Mouse (Mus musculus) forebrain, embryonic 12.5 days (tissue): ENCODE data around the gene Uhrf1. TPM values are rescaled to one million over a fixed set of nuclear protein-coding genes. Genes with fewer than 3 reads are reported as not detected.
A peak's percentile ranks its signal among the peaks of the same experiment; 100 is the strongest.

Experiments
- ATAC-seq: fragments of 200-750 bp; cut with Nextera tagmentation; 2 replicates; pipeline ENCODE4 v1.8.0; 2017; ENCODE audit warnings: moderate TSS enrichment; ENCODE audit not compliant: low FRiP score
- H3K27ac ChIP-seq: fragments of 300-500 bp; sonication (generic); 2 replicates; pipeline ENCODE4 v1.5.1; 2016; ENCODE audit warnings: mild to moderate bottlenecking
- H3K27me3 ChIP-seq: fragments of 300-500 bp; sonication (generic); 2 replicates; pipeline ENCODE4 v1.6.1; 2016; ENCODE audit warnings: mild to moderate bottlenecking
- H3K36me3 ChIP-seq: fragments of 300-500 bp; sonication (generic); replicated peaks from 2 replicates; pipeline ENCODE4 v1.6.1; 2016; ENCODE audit warnings: mild to moderate bottlenecking
- H3K4me1 ChIP-seq: fragments of 300-500 bp; sonication (generic); 2 replicates; pipeline ENCODE4 v1.6.1; 2016
- H3K4me2 ChIP-seq: fragments of 300-500 bp; sonication (generic); 2 replicates; pipeline ENCODE4 v1.6.1; 2016; ENCODE audit warnings: mild to moderate bottlenecking, moderate library complexity
- H3K4me3 ChIP-seq: fragments of 300-500 bp; sonication (generic); replicated peaks from 2 replicates; pipeline ENCODE4 v1.5.1; 2016; ENCODE audit warnings: mild to moderate bottlenecking
- H3K9ac ChIP-seq: fragments of 300-500 bp; sonication (generic); 2 replicates; pipeline ENCODE4 v1.6.1; 2016; ENCODE audit warnings: mild to moderate bottlenecking
- H3K9me3 ChIP-seq: fragments of 300-500 bp; sonication (generic); 2 replicates; pipeline ENCODE4 v1.6.1; 2016
- WGBS: fragments of 180-500 bp; shearing (Covaris S2); methylation state at CpG from one replicate; pipeline ENCODE4 v1.1.7; 2016; 5-methylcytosine and 5-hydroxymethylcytosine counted together
- polyA plus RNA-seq: library from polyadenylated mRNA; unstranded; fragments of >200 nt; fragmentation: Nextera tagmentation; extraction: Ambion mirVana; gene quantifications from 2 replicates; pipeline ENCODE4 v1.2.1, GENCODE M21; 2016

Uhrf1 gene
- polyA plus RNA-seq, 1 experiment from 2014 or later: 187 TPM

GRCm38 (mm10) chr17:56265011-56265410 is 38.1 kb upstream of the Uhrf1 start:
- 90% methylated on average over 4 of the region's 4 CpGs for WGBS
- no peak overlapping the region for H3K4me3 ChIP-seq
- no peak overlapping the region for H3K4me2 ChIP-seq
- H3K9me3 ChIP-seq: no peaks in the 10 kb centered on the region
- no peak overlapping the region for H3K27ac ChIP-seq
- H3K4me1 ChIP-seq: peaks cover 27% of the 10 kb centered on the region
- no peak overlapping the region for H3K9ac ChIP-seq
- ATAC-seq: no peak
- H3K36me3 ChIP-seq: peaks cover 42% of the 10 kb centered on the region
- no peaks in the 10 kb centered on the region for H3K27me3 ChIP-seq

GRCm38 (mm10) chr17:56265869-56266268 is 37.3 kb upstream of the Uhrf1 start:
- Histone ChIP-seq H3K4me2 (no peak overlapping the region), H3K9ac (no peak overlapping the region), H3K4me3 (no peak overlapping the region), H3K9me3 (no peaks in the 10 kb centered on the region), H3K36me3 (peaks cover 33% of the 10 kb centered on the region), H3K27me3 (no peaks in the 10 kb centered on the region), H3K4me1 (peaks cover 19% of the 10 kb centered on the region), H3K27ac (no peak overlapping the region)
- ATAC-seq: no peak
- WGBS: 92% methylated on average over 3 of the region's 3 CpGs

- Histone ChIP-seq H3K9me3 (no peaks in the 10 kb centered on the region), H3K4me2 (no peak overlapping the region), H3K36me3 (peaks cover 29% of the 10 kb centered on the region), H3K27ac (no peak overlapping the region), H3K4me1 (peaks cover 16% of the 10 kb centered on the region), H3K27me3 (no peaks in the 10 kb centered on the region), H3K4me3 (no peak overlapping the region), H3K9ac (no peak overlapping the region)
- ATAC-seq: no peak
- 65% methylated on average over 3 of the region's 3 CpGs for WGBS
These were observed 36.9 kb upstream of the Uhrf1 start for GRCm38 (mm10) chr17:56266271-56266670.

GRCm38 (mm10) chr17:56269153-56269630 is 33.9 kb upstream of the Uhrf1 start:
- Histone ChIP-seq H3K9ac (peak overlapping the region; percentile 56), H3K27me3 (no peaks in the 10 kb centered on the region), H3K4me2 (peak overlapping the region; percentile 68), H3K4me1 (peaks cover 9% of the 10 kb centered on the region), H3K9me3 (no peaks in the 10 kb centered on the region), H3K4me3 (peak overlapping the region; percentile 36), H3K27ac (peak overlapping the region; percentile 69), H3K36me3 (peaks cover 9% of the 10 kb centered on the region; the same call in 1 of the 2 replicates)
- 25% methylated on average over 12 of the region's 12 CpGs for WGBS
- peak; percentile 89 for ATAC-seq

GRCm38 (mm10) chr17:56269741-56270140 is 33.4 kb upstream of the Uhrf1 start:
- peaks cover 7% of the 10 kb centered on the region; the same call in 1 of the 2 replicates for H3K36me3 ChIP-seq
- ATAC-seq: peak; percentile 9; the same call in 1 of the 2 replicates
- H3K4me1 ChIP-seq: peaks cover 8% of the 10 kb centered on the region
- H3K27ac ChIP-seq: 0 out of 2 replicates have a peak overlapping the region, but pooled peaks have one; percentile 69
- peak overlapping the region; percentile 56 for H3K9ac ChIP-seq
- WGBS: 72% methylated on average over 3 of the region's 3 CpGs
- no peaks in the 10 kb centered on the region for H3K27me3 ChIP-seq
- peak overlapping the region; percentile 36 for H3K4me3 ChIP-seq
- peak overlapping the region; percentile 68 for H3K4me2 ChIP-seq
- H3K9me3 ChIP-seq: no peaks in the 10 kb centered on the region

- H3K27ac ChIP-seq: no peak overlapping the region
- H3K9ac ChIP-seq: no peak overlapping the region
- no peak for ATAC-seq
- H3K27me3 ChIP-seq: no peaks in the 10 kb centered on the region
- H3K36me3 ChIP-seq: no peaks in the 10 kb centered on the region
- H3K4me3 ChIP-seq: no peak overlapping the region
- H3K4me1 ChIP-seq: peaks cover 17% of the 10 kb centered on the region
- no peaks in the 10 kb centered on the region for H3K9me3 ChIP-seq
- 88% methylated on average over 12 of the region's 12 CpGs for WGBS
- H3K4me2 ChIP-seq: no peak overlapping the region
These were observed 31.4 kb upstream of the Uhrf1 start for GRCm38 (mm10) chr17:56271609-56272253.

GRCm38 (mm10) chr17:56272644-56273043 is 30.5 kb upstream of the Uhrf1 start:
- Histone ChIP-seq H3K27ac (no peak overlapping the region), H3K4me2 (no peak overlapping the region), H3K27me3 (no peaks in the 10 kb centered on the region), H3K9me3 (no peaks in the 10 kb centered on the region), H3K4me3 (no peak overlapping the region), H3K9ac (0 out of 2 replicates have a peak overlapping the region, but pooled peaks have one; percentile 17), H3K4me1 (peaks cover 26% of the 10 kb centered on the region), H3K36me3 (no peaks in the 10 kb centered on the region)
- 77% methylated on average over 3 of the region's 3 CpGs for WGBS
- ATAC-seq: no peak

GRCm38 (mm10) chr17:56273482-56273881 is 29.6 kb upstream of the Uhrf1 start:
- no peak overlapping the region for H3K4me2 ChIP-seq
- H3K36me3 ChIP-seq: no peaks in the 10 kb centered on the region
- no peak overlapping the region for H3K27ac ChIP-seq
- ATAC-seq: no peak
- no peak overlapping the region for H3K9ac ChIP-seq
- no peak overlapping the region for H3K4me3 ChIP-seq
- H3K27me3 ChIP-seq: no peaks in the 10 kb centered on the region
- peaks cover 27% of the 10 kb centered on the region for H3K4me1 ChIP-seq
- 81% methylated on average over 7 of the region's 7 CpGs for WGBS
- H3K9me3 ChIP-seq: no peaks in the 10 kb centered on the region

- Histone ChIP-seq H3K27me3 (no peaks in the 10 kb centered on the region), H3K4me3 (no peak overlapping the region), H3K4me2 (no peak overlapping the region), H3K4me1 (peaks cover 24% of the 10 kb centered on the region), H3K36me3 (no peaks in the 10 kb centered on the region), H3K27ac (no peak overlapping the region), H3K9me3 (no peaks in the 10 kb centered on the region), H3K9ac (no peak overlapping the region)
- ATAC-seq: no peak
- WGBS: 90% methylated on average over 5 of the region's 5 CpGs
These were observed 29.1 kb upstream of the Uhrf1 start for GRCm38 (mm10) chr17:56273986-56274385.

- Histone ChIP-seq H3K4me2 (peak overlapping the region; percentile 72), H3K4me1 (peaks cover 18% of the 10 kb centered on the region), H3K9me3 (no peaks in the 10 kb centered on the region), H3K4me3 (peak overlapping the region; percentile 46), H3K27me3 (no peaks in the 10 kb centered on the region), H3K9ac (peak overlapping the region; percentile 65), H3K27ac (0 out of 2 replicates have a peak overlapping the region, but pooled peaks have one; percentile 78), H3K36me3 (peaks cover 5% of the 10 kb centered on the region; the same call in 1 of the 2 replicates)
- no peak; the same call in 1 of the 2 replicates for ATAC-seq
- 34% methylated on average over 5 of the region's 5 CpGs for WGBS
These were observed 27.2 kb upstream of the Uhrf1 start for GRCm38 (mm10) chr17:56275842-56276480.

- Histone ChIP-seq H3K4me3 (peak within 1 kb of the TSS; percentile 46), H3K4me2 (peak within 1 kb of the TSS; percentile 72), H3K27ac (peak within 1 kb of the TSS; percentile 78), H3K27me3 (no peaks in the 10 kb centered on the region), H3K36me3 (peaks cover 9% of the 10 kb centered on the region; the same call in 1 of the 2 replicates), H3K9me3 (no peaks in the 10 kb centered on the region), H3K4me1 (peaks cover 18% of the 10 kb centered on the region), H3K9ac (peak within 1 kb of the TSS; percentile 65)
- ATAC-seq: peak; percentile 87
- WGBS: 7% methylated on average over 17 of the region's 21 CpGs
These were observed 26.2 kb upstream of the Uhrf1 start, which contains the start of gene Ticam1 for GRCm38 (mm10) chr17:56276643-56277566. Gene Ticam1 (minus strand): TSS chr17:56276786.

- Histone ChIP-seq H3K27me3 (no peaks in the 10 kb centered on the region), H3K27ac (no peak overlapping the region; the same call in 1 of the 2 replicates), H3K9me3 (no peaks in the 10 kb centered on the region), H3K9ac (no peak overlapping the region), H3K4me2 (peak overlapping the region; percentile 72), H3K4me1 (peaks cover 18% of the 10 kb centered on the region), H3K36me3 (peaks cover 9% of the 10 kb centered on the region; the same call in 1 of the 2 replicates), H3K4me3 (no peak overlapping the region)
- ATAC-seq: no peak
- WGBS: 45% methylated on average over 2 of the region's 2 CpGs
These were observed 25.6 kb upstream of the Uhrf1 start for GRCm38 (mm10) chr17:56277567-56277893.
